8 mouse cellular contexts compared by ENCODE assay signal in the genomic region with DNA sequence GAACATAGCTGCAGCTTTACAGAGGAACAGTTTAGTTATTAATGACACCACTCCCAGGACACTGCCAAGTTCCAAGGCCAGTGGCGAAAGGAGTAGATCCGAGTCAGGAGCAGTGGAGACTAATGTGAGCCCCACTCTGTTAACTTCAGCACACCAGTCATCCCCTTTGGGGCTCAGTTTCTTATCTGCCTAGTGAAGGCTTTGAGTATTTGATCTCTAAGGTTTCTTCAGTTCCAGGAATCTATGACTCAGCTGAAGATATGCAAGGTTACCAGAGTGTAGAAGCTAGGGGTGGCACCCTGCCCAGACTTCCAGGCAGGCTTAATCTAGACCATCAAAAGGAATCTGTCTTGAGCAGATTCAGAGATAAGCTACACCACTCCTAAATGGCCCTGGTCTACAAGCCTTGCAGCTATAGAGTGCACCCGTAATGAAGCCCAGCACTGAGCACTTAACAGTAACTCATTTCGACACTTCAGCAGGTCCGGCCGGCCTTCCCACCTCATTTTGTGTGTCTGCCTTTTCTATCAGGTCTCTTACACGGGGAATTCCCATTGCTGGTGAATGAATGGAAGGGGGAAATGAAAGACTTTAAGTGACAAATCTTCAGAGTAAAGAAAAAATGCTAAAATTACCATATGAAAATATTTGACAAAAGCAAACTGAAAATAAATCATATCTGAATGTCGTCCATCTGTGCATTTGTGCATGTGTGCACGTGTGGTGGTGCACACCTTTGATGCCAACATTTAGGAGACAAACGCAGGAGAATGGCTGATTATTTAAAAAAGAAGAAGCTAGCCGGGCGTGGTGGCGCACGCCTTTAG. TPM values are rescaled to one million over a fixed set of nuclear protein-coding genes. Genes with fewer than 3 reads are reported as not detected.
A peak's percentile ranks its signal among the peaks of the same experiment; 100 is the strongest.
DNase-seq lines count a peak whose midpoint lies in the region; ATAC-seq and TF ChIP-seq lines count a peak whose summit lies in the region.

No protein-coding gene starts in this region.

- no peaks in the 10 kb centered on the region for H3K9me3 ChIP-seq in heart, postnatal 0 days (replicated peaks; ENCODE audit: control insufficient read depth, low read length)
- no peaks in the 10 kb centered on the region for H3K9me3 ChIP-seq in liver, embryonic 15.5 days (replicated peaks)

- no peaks in the 10 kb centered on the region for H3K27me3 ChIP-seq in heart, postnatal 0 days (ENCODE audit: control insufficient read depth, insufficient read depth, low read length)
- no peaks in the 10 kb centered on the region for H3K27me3 ChIP-seq in liver, embryonic 15.5 days

- H3K4me3 ChIP-seq in heart, postnatal 0 days (ENCODE audit: low read depth, low read length): no peak overlapping the region
- H3K4me3 ChIP-seq in liver, embryonic 15.5 days (replicated peaks): no peak overlapping the region

- 61% methylated on average over 14 of the region's 14 CpGs for WGBS in heart, postnatal 0 days
- WGBS in liver, embryonic 15.5 days (ENCODE audit: insufficient replicate concordance): 49% methylated on average over 14 of the region's 14 CpGs

- peak overlapping the region; percentile 1; the same call in 1 of the 2 replicates for H3K27ac ChIP-seq in heart, postnatal 0 days (ENCODE audit: low read depth)
- peak overlapping the region; percentile 69 for H3K27ac ChIP-seq in liver, embryonic 15.5 days (replicated peaks)

- no peak for TF ChIP-seq CTCF in heart, postnatal 0 days (IDR thresholded peaks at IDR 0.05; ENCODE audit: low read depth)

- no peak overlapping the region for H3K4me2 ChIP-seq in heart, postnatal 0 days (ENCODE audit: low read depth, low read length)
- peak overlapping the region; percentile 48 for H3K4me2 ChIP-seq in liver, embryonic 15.5 days

- H3K36me3 ChIP-seq in heart, postnatal 0 days (replicated peaks; ENCODE audit: control insufficient read depth, insufficient read depth, low read length): no peaks in the 10 kb centered on the region
- H3K36me3 ChIP-seq in liver, embryonic 15.5 days (replicated peaks): peaks cover 15% of the 10 kb centered on the region; the same call in 1 of the 2 replicates

- no peak for ATAC-seq in heart, postnatal 0 days (ENCODE audit: insufficient read depth, low read depth)
- peak; percentile 87 for ATAC-seq in liver, embryonic 15.5 days (ENCODE audit: insufficient read depth)

- peaks cover 16% of the 10 kb centered on the region; the same call in 1 of the 2 replicates for H3K4me1 ChIP-seq in heart, postnatal 0 days (ENCODE audit: control insufficient read depth, insufficient read depth)
- H3K4me1 ChIP-seq in liver, embryonic 15.5 days (replicated peaks): peaks cover 81% of the 10 kb centered on the region

- no peak for TF ChIP-seq EP300 in heart, postnatal 0 days (IDR thresholded peaks at IDR 0.05; ENCODE audit: low read depth)

- no peak for DNase-seq in heart, postnatal 0 days (ENCODE audit: low spot score)
- DNase-seq in heart, adult 8-10 months (ENCODE audit: low spot score): no peak
- peak; percentile 22 for DNase-seq in ZHBTc4 (ENCODE audit: low read depth, low spot score)
- DNase-seq in gonadal fat pad, adult 2 months (ENCODE audit: low read depth): peak; percentile 64
- peak; percentile 76 for DNase-seq in yolk sac, embryonic 10.5 days (ENCODE audit: low spot score)
- DNase-seq in thymus, postnatal 25 days: no peak
- no peak for DNase-seq in layer of hippocampus, postnatal 36 days

- no peak overlapping the region for H3K9ac ChIP-seq in heart, postnatal 0 days (replicated peaks; ENCODE audit: low read depth, low read length)
- no peak overlapping the region for H3K9ac ChIP-seq in liver, embryonic 15.5 days

RNA-seq across cellular contexts. Expression of a gene that starts 21.0 kb away (rescaled TPM):
- 49.3 and 50.5 TPM in 2 replicates for total RNA-seq in heart, postnatal 0 days (2014; rRNA removed; ENCODE audit: low replicate concordance)
- polyA plus RNA-seq in heart, postnatal 0 days (2015; fragmentation: Nextera tagmentation; extraction: Ambion mirVana): 61.1 and 62.7 TPM in 2 replicates
- 10 to 100 TPM; 38.8 to 39.9 (median 39.1) TPM for total RNA-seq in heart, adult 8-10 months (2022)
- polyA plus RNA-seq in gonadal fat pad, adult 2 months (2012; rRNA removed): 141 and 147 TPM in 2 replicates
- 82.0 and 85.6 TPM in 2 replicates for polyA plus RNA-seq in liver, embryonic 15.5 days (2015; fragmentation: Nextera tagmentation; extraction: Ambion mirVana)
- 10 to 100 TPM; 27.1 to 33.5 TPM for total RNA-seq in layer of hippocampus, postnatal 36 days (2021)

RNA-seq across cellular contexts. Expression of a gene that starts 28.2 kb away (rescaled TPM):
- 94.9 and 106 TPM in 2 replicates for total RNA-seq in heart, postnatal 0 days (2014; rRNA removed; ENCODE audit: low replicate concordance)
- polyA plus RNA-seq in heart, postnatal 0 days (2015; fragmentation: Nextera tagmentation; extraction: Ambion mirVana): 85.6 and 97.0 TPM in 2 replicates
- 10 to 100 TPM; 64.4 to 81.5 (median 73.0) TPM for total RNA-seq in heart, adult 8-10 months (2022)
- polyA plus RNA-seq in gonadal fat pad, adult 2 months (2012; rRNA removed): 43.6 and 44.2 TPM in 2 replicates
- 122 and 128 TPM in 2 replicates for polyA plus RNA-seq in liver, embryonic 15.5 days (2015; fragmentation: Nextera tagmentation; extraction: Ambion mirVana)
- 10 to 100 TPM; 54.3 to 64.9 TPM for total RNA-seq in layer of hippocampus, postnatal 36 days (2021)

RNA-seq across cellular contexts. Expression of a gene that starts 28.3 kb away (rescaled TPM):
- 407 and 409 TPM in 2 replicates for total RNA-seq in heart, postnatal 0 days (2014; rRNA removed; ENCODE audit: low replicate concordance)
- polyA plus RNA-seq in heart, postnatal 0 days (2015; fragmentation: Nextera tagmentation; extraction: Ambion mirVana): 423 and 432 TPM in 2 replicates
- 100 to 1,000 TPM; 251 to 296 (median 279) TPM for total RNA-seq in heart, adult 8-10 months (2022)
- polyA plus RNA-seq in gonadal fat pad, adult 2 months (2012; rRNA removed): 131 and 138 TPM in 2 replicates
- polyA plus RNA-seq in liver, embryonic 15.5 days (2015; fragmentation: Nextera tagmentation; extraction: Ambion mirVana): 242 and 243 TPM in 2 replicates
- 100 to 1,000 TPM; 114 to 129 TPM for total RNA-seq in layer of hippocampus, postnatal 36 days (2021)

RNA-seq across cellular contexts. Expression of a gene that starts 47.9 kb away (rescaled TPM):
- total RNA-seq in heart, postnatal 0 days (2014; rRNA removed; ENCODE audit: low replicate concordance): not detected in 2 replicates
- polyA plus RNA-seq in heart, postnatal 0 days (2015; fragmentation: Nextera tagmentation; extraction: Ambion mirVana): 0.08 TPM in 1 of 2 replicates, not detected in the other
- total RNA-seq in heart, adult 8-10 months (2022): under 1 TPM; 0.28 to 0.65 (median 0.48) TPM
- polyA plus RNA-seq in gonadal fat pad, adult 2 months (2012; rRNA removed): 2.1 and 2.5 TPM in 2 replicates
- polyA plus RNA-seq in liver, embryonic 15.5 days (2015; fragmentation: Nextera tagmentation; extraction: Ambion mirVana): not detected in 2 replicates
- total RNA-seq in layer of hippocampus, postnatal 36 days (2021): under 1 TPM; 0.15 to 0.35 TPM

RNA-seq across cellular contexts. Expression of a gene that starts 54.7 kb away (rescaled TPM):
- total RNA-seq in heart, postnatal 0 days (2014; rRNA removed; ENCODE audit: low replicate concordance): 2.4 and 6.3 TPM in 2 replicates
- 4.3 and 4.5 TPM in 2 replicates for polyA plus RNA-seq in heart, postnatal 0 days (2015; fragmentation: Nextera tagmentation; extraction: Ambion mirVana)
- 1 to 10 TPM; 2.0 to 5.7 (median 3.1) TPM for total RNA-seq in heart, adult 8-10 months (2022)
- polyA plus RNA-seq in gonadal fat pad, adult 2 months (2012; rRNA removed): 24.2 and 25.2 TPM in 2 replicates
- 38.1 and 43.7 TPM in 2 replicates for polyA plus RNA-seq in liver, embryonic 15.5 days (2015; fragmentation: Nextera tagmentation; extraction: Ambion mirVana)
- total RNA-seq in layer of hippocampus, postnatal 36 days (2021): 1 to 10 TPM; 2.9 to 3.0 TPM

Comparison
In these comparisons a context has a peak if more than half of its experiments do, and no peak if none do; other contexts are left out.
1. DNase-seq: peak in ZHBTc4 (single experiment), gonadal fat pad, adult 2 months (single experiment) and yolk sac, embryonic 10.5 days (single experiment); none in heart, postnatal 0 days (single experiment), heart, adult 8-10 months (single experiment), thymus, postnatal 25 days (single experiment) and layer of hippocampus, postnatal 36 days (0 of 2).